Mouse (Mus musculus): ENCODE measurements at regions not wholly inside any gene's neighbourhood (a gene's known extent, or its start where the extent isn't known, plus 50 kb on each side); places are given as distances from the start of the nearest gene placed in this dataset.

DNA sequence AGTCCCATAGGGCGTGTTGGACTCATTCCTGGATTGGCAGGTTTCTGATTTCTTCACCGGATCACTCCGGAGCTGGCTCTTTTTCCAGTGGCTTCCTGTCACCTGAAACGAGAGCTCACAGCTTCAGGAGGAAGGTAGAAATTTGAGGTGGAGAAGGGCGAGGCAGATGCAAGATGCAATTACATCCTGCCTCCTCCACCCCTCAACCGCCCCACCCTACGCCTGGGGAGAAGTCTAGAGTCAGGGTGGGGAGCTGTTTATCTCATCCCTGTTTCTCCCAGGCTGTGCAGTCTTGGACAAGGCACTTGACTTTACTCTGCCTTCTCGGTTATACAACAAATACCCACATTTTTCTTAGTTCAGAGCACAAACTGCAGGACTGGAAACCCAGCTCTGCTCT, 302.8 kb upstream of the Klf3 start:
- no peak for DNase-seq

DNA sequence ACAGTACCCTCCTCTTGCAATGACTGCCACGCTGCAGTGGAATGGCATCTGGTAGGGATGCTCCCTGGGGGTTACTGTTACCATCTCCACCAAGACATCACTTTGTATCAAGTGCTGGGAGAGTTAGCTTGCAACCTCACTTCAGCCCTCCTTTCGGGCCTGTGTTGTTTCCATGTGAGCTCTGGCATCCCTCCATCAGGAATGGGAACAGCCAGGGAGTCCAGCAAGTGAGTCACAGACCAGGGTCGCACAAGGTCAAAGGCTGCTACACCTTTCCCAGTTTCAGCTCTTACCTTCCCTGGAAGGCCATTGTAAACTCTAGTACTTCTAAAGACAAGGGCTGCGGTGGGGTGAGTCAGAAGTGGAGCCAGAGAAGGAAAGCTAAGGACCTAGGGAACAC, 302.3 kb upstream of the Klf3 start:
- no peak for DNase-seq

DNA sequence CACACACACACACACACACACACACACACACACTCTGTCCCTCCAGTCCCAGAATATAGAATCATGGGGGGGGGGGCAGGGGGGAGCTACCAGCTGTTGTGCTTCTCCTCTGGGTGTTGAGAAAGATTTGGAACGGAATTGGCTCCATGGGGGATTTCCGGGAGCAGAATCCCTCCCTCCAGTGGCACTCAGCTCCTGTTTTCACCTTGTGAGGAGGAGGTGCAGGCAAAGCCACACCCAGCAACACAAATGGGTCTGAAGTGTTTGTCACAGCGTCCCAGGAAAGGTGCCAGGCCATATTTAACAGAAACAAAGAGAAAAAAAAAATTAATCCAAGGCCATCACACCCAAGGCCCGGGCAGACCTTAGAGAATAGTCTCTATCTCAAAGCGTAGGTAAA, 301.4 kb upstream of the Klf3 start:
- DNase-seq = no peak

DNA sequence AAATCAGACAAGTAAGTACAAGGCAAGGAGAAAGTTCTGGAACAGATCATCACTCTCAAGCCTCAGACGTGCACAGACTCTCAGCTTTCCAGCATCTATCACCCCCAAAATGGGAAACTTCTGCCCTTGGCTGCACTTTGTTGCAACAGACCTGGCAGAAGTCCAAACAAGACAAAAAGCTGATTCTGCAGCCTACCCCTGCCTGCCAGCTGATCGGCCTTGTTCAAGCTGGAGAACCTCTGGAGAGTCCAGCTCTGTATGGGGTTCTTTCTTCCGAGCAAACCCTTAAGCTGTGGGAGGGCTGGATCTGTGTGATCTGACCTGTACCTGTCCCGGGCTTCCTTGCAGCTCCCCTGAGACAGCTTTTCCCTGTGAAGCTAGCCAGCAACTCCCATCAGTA, 299.7 kb upstream of the Klf3 start:
- peak; percentile 82 for DNase-seq

DNA sequence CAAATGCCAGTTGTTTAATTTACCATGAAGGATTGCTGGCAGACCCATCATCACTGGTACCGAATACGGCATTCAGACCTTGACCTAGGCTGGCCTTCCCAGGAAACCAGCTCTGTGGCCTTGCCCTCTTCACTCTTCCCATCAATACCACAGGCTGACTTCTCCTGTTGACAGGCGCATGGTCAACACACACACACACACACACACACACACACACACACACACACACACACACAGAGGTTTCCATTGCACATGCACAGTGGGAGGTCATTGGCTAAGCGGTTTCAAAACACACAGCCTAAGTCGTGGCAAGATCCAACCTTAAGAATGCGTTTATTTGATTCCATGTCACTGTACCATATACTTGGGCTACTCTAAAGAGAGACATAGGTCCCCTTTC, 298.7 kb upstream of the Klf3 start:
- peak; percentile 42 for DNase-seq

DNA sequence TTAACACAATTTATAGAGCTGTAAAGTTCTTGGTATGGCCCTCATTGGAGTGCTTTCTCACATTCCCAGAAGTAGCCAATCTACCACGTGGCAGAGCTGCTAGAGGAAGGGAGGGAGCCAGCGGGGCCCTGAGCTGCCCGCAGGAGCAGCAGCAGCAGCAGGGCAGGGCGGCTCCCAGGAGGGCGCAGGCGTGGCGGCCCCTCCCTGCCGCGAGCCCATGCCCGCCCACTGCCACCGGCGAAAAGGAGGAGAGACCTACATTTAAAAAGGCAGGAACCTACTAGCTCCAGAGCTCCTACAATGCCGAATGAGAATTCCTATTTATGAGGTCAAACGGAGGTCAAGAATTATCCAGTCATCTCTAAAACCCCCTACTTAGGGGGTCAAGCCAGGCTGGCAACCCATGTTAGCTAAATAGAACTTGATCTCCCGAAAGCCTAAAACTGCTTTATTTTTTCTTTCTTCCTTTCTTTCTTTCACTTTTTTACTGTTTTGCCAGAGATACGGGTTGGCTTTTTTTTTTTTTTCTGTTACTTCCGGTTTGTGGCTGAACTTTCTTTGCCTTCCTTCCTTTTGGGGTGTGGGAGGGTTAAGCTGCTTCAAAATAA, 297.9 kb upstream of the Klf3 start:
- DNase-seq = peak; percentile 86

DNA sequence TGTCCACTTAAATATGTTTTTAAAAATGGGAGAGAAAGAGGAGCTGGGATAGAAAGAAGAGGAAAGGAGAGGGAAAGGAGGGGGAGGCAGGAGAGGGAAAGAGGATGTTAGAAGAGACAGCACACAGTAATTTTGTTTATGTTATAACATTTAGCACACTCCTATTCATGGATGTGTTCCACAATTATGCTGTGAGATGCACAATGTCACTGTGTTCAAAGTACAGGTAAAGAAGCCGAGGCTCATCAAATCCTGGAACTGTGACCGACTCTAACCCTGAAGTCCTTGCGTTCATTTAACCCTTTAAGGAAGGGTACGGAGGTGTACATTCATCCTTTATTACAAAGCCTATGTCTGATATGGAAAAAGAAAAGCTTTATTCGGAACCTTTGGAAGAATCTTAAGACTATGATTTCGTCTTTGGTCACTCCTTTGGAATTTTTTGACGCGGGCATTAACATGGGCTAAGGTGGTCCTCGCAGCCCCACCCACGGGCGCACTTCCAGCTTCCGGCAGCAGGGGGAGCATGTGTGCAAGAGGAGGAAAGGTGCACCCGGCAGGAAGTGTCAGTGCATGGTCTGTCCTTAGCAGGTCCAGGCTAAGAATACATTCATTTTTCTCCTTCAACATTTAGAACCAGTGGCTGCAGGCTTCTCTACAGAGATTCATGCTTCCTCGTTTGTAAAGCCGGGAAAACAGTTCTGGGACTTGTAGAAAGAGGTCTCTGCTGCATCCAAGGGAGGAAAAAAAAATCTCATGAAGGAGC, 297.2 kb upstream of the Klf3 start:
- peak; percentile 93 for DNase-seq

DNA sequence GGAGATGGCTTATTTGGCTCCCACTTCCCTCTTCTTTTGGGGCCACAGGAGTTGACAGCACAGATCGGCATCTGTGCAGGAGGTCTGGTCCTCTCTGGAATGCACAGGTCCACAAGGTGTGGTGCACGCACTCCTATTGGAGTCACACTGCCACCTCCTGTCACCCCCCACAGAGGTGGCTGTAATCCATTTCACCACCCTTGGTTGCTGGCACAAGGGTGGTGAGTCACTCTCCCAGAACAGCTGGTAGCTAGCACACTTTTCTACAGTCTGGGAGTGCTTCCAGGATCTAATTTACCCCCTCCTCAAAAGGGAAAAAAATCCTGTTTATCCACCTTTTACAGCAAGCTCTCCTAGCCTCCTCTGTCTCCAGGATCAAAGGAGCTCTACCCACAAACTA, 294.6 kb upstream of the Klf3 start:
- DNase-seq = no peak

DNA sequence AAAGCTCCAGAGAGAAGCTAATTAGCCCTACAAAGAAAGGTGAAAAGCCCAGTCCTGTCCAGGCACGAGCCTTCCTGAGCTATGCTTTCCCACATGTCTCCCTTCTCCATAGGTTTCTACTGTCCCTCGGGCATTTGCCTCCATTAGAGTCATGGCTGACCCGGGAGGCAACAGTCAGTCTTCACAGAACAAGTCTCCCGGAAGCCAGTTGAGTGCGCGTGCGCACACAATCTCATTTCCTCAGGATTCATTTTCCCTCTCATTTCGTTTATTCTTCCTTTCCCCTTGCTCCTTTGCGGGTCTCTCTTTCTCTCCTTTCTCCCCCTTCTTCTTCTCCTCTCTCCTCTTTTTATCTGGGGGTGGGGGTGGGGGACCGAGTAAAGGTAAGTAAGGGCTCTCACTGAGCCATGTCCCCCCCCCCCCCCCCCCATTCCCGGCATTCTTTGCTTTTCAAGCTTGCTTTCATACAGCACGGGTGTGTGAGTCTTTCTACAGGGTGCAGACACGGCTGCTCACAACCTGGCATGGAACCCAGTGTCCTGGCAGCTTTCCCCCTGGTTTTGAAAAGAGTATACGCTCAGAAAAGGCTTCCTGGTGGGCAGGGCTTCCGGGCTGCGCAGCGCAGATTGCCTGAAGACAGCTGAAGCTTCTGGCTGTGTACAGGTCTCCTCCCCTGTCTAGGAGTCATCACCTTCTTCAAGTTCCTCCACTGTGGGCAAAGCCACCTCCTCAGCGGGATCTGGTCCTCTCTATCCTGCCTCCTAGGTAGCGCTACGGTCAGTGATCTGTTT, 289.8 kb upstream of the Klf3 start:
- no peak for DNase-seq

DNA sequence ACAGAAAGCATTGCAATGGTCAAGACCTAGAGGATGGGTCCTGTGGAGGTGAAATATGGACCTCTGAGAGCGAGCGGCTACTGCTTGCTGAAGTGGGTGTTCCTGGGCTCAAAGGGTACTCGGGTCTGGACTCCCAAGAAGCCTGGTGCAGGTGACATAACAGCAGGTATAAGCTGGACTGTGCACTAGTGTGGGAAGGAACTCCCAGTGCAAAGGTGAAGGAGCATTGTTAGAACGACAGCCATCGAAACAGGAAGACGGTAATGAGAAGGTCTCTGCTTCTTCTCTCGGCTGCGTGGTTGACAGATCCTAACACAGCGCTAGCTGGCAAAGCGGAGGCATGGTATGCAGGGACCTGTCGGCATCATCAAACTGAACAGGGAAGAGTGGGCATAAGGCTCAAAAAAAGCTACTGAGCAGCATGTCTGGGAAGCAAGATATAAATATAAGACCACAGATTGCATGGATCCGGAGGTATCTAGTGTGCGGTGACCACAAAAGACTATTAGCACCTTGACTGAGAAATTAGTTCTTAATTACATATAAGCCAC, 287.0 kb upstream of the Klf3 start:
- no peak for DNase-seq

DNA sequence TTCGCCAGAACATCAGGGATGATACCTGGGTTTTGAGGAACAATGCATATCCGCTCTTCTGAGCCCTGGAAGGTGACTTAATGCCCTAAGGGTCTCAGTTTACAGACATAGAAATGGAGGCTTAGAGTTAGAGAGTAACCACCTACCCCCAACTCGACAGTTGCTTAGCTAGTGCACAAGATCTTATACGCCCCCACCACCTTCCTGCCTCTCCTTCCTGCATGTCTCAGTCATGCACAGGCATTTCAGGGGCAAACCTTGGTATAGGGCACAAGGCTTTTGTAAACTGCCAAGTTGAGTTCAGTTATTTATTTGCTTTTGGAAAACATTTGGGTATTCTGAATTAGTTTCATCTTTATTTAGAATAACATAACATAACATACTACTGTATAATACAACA, 285.9 kb upstream of the Klf3 start:
- DNase-seq = no peak

DNA sequence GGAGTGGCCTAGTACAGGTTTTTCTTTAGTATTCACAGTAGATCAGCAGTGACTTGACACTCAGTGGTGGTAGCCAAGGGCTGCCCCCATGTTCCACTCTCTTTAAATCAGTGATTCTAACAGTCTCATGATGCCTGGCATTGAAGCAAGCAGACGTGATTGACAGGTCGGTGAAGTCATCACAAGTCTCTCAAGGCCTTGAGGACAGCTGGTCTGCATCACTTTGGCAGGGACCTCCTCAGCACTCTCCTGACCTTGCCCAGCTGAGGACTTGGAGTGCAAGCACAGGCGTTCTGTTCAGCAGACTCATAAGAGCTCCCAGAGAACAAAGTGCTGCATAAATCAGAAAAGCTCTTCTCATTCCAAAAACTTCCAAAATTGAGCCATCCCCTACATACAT, 285.4 kb upstream of the Klf3 start:
- DNase-seq = peak; percentile 69

DNA sequence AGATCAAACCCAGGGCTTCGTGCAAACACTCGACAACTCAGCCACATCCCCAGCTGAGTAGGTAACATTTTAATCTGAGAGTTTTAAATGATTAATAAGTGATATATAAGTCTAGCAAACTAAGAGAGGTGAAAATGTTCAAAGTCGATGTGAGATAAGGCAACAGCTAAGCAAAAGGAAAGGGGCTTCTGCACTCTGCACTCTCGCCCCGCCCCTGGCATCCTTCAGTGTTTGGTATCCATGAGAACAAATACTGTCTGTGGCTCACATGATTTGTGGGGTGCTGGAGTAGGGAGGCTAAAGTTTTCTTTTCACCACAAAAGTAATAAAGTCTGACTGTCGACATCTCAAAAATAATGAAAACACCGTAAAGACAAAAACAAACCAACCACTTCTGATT, 284.2 kb upstream of the Klf3 start:
- no peak for DNase-seq

DNA sequence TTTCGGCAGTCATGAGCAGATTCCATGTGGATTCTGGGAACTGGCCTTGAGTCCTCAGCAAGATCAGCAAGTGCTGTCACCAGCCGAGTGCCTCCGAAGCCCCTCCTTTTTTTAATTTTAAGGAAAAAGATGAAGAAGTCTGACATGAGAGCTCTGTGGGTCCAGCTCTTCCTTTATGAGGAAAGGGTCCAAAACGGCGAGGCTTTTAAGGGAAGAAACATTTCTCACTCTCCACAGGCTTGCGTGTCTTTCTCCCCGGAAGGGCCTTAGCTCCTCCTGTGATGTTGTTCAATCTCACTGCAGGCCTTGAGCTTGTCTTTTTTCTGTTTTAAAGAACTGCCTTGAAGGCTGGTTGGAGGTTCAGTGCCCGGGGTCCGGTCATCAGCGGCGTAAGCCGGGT, 283.5 kb upstream of the Klf3 start:
- no peak for DNase-seq

DNA sequence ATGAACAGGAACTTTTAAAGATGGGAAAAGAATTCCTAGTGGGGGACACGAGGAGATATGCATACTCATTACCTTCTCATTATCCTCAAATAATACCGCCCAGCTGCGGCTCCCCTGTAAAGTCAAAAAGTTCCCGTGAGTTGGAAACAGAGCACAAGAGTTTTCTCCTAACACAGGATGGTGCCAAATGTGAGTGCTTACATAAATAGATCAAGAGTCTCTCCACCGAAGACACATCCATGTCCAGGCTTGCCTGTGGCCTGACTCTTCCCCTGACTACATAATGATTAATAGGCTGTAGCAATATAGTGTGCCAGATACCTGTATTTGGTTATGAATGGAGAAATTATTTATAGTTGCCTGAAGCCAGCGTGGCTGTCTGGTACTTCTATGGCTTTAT, 281.8 kb upstream of the Klf3 start:
- DNase-seq = no peak

DNA sequence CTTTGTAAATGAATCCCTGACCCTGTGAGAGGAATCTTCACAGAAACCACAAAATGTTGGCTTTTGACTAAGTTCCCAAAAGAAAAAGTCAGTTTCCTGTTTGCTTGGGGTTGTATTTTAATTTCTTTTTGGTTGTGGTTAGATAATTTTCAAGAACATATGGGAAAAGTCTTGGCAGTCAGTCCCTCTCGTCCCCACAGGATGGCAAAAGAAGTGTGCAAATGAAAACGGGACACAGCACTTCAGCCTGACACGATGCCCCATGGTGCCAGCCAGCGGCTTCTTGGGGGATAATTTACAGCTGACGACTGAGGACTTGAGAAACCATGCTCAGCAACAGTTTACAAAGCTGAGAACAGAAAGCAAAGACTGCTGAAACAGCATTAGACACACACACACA, 281.2 kb upstream of the Klf3 start:
- no peak for DNase-seq

DNA sequence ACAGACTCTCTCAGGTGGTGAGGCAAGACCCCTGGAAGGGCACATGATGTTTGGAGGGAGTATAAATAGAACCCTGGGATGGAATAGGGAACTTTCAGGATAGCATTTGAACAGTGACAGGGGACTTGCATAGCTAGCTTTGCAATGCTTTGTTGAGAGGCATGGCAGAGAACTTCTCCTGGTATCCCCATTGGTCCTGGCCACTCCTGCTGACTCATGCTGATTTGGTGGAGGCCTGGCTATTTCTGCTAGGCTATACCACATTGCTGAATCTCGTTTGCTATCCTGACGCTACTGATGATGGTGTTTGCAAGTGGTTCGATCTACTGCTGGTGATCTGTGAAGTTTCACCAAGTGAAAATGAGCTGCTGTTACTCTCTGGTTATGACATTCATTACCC, 276.7 kb upstream of the Klf3 start:
- DNase-seq = no peak

DNA sequence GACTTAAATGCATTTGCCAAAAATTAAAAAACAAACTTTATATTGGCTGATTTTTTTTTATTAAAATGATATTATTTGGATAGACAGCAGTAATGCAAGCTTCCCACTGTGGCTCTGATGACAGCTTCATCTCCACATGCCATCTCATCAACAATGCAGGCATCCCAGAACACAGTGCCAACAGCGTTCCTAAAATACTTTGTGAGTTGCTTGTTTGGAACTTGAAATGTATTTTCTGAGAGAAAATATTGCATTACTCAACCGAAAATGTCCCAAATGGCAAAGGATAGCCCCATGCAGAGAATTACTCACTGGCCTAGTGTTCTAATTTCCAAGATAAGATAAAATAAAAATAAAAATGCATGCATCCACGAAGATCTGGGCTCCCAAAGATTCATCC, 275.2 kb upstream of the Klf3 start:
- DNase-seq = no peak

DNA sequence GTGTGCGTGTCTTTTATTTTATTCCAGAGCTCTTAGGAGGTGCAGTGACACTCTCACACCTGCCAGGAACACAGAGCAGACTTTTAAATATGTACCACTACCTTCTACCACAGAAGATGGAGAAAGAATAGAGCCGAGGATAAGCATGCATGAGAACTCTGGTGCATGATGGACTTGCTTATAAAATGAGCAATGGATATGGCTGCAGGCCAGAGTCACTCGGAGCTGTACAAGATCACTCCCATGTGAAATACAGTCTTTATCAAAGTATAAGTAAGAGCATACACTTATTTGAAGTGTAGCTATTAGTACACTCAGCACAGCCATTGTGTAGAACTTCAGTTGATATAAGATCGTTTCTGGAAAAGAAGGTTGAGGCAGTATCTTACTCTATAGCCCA, 268.8 kb upstream of the Klf3 start:
- no peak for DNase-seq

DNA sequence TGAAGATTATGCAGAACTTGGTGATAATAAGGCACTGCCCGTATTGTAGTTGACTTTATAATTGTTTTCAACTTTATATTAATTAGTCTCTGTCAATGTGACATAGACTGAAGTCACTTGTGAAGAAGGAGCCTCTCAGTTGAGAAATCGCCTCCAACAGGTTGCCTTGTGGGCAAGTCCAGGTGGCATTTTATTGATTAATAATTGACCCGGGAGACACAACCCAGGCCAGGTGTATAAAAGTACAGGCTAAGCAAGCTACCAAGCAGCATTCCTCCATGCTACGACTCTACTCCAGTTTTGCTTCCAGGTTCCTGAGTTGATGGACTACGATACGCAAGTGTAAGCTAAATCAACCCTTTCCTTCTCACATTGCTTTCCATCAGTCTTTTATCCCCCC, 268.2 kb upstream of the Klf3 start:
- no peak for DNase-seq

DNA sequence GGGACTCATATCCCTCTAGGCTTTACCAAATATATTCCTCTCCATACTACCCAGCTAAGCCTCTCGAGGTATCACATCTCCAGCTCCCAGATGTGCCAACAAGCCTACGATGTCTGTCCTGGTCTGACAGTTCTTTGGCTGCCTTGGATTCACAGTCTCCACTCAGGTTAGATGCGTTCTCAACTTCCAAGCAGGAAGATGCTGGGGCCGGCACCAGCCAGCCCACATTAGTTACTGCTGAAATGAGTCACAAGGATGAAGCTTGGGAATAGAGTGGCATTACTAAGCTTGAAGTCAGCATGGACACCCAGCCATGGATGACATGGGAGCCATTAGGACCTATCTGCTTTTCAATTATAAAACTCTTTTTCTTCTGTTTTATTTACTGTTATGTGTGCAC, 267.6 kb upstream of the Klf3 start:
- no peak for DNase-seq

DNA sequence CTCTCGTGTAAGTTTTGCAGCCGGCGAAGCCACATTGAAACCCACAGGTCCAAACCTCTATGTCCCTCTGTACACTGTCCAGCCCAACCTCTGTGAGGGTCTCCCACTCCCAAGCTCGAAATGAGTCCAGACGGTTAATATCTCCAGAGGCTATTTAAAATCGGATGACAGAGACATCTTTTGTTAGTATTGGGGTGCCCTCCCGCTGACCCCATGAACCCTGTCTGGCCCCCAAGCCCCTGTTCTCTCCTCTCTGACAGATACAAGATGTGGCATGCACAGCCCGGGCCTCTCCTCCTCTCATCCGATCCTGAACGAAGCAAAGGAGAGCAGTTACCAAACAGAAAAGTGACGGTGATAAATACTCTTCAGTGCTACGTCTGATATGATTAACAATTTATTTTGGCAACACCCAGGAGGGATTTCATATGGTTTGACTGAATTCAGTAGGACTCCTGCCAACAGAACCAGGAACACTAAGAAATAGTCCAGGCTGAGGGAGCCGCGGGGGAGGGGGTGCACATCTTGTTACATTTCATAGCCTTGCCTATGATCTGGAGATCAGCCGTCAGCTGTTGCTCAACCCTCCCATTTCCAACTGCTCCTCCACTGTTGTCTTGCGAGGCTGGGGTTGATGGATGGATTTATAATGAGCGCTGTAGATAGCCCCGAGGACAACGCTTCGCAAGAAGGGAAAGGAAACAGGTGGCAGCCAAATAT, 266.6 kb upstream of the Klf3 start:
- peak; percentile 63 for DNase-seq
